Mouse (Mus musculus) midbrain, embryonic 11.5 days (tissue): ENCODE data around the gene Brca2. TPM values are rescaled to one million over a fixed set of nuclear protein-coding genes. Genes with fewer than 3 reads are reported as not detected.

Source experiments
- ATAC-seq: fragments of 200-750 bp; cut with Nextera tagmentation; 2 replicates; pipeline ENCODE4 v1.8.0; 2017; ENCODE audit warnings: moderate TSS enrichment, moderate library complexity; ENCODE audit not compliant: low FRiP score
- DNase-seq: peaks from one replicate; pipeline ENCODE4 v3.0.0; 2015; ENCODE audit warnings: low spot score; ENCODE audit errors: missing footprints
- H3K27ac ChIP-seq: fragments of 300-500 bp; sonication (generic); 2 replicates; pipeline ENCODE4 v1.5.1; 2014; ENCODE audit warnings: low read depth, low read length
- H3K27me3 ChIP-seq: fragments of 300-500 bp; sonication (generic); 2 replicates; pipeline ENCODE4 v1.6.1; 2014; ENCODE audit warnings: mild to moderate bottlenecking, low read length, moderate library complexity, mixed read lengths; ENCODE audit not compliant: control insufficient read depth, insufficient read depth
- H3K36me3 ChIP-seq: fragments of 300-500 bp; sonication (generic); 2 replicates; pipeline ENCODE4 v1.6.1; 2014; ENCODE audit warnings: mild to moderate bottlenecking, low read length, moderate library complexity, mixed read lengths; ENCODE audit not compliant: control insufficient read depth, insufficient read depth
- H3K4me1 ChIP-seq: fragments of 300-500 bp; sonication (generic); 2 replicates; pipeline ENCODE4 v1.6.1; 2014; ENCODE audit warnings: low read length; ENCODE audit not compliant: control insufficient read depth, insufficient read depth
- H3K4me2 ChIP-seq: fragments of 300-500 bp; sonication (generic); 2 replicates; pipeline ENCODE4 v1.6.1; 2014; ENCODE audit warnings: mild to moderate bottlenecking, moderate library complexity
- H3K4me3 ChIP-seq: fragments of 300-500 bp; sonication (generic); 2 replicates; pipeline ENCODE4 v1.5.1; 2014; ENCODE audit warnings: low read depth, low read length
- H3K9ac ChIP-seq: fragments of 300-500 bp; sonication (generic); 2 replicates; pipeline ENCODE4 v1.6.1; 2014; ENCODE audit warnings: low read length
- H3K9me3 ChIP-seq: fragments of 300-500 bp; sonication (generic); 2 replicates; pipeline ENCODE4 v1.6.1; 2016; ENCODE audit warnings: low read length; ENCODE audit not compliant: control insufficient read depth
- WGBS: fragments of 180-500 bp; shearing (Covaris S2); extraction: QIAGEN DNeasy Blood & Tissue Kit; methylation state at CpG from one replicate; pipeline ENCODE4 v1.1.7; 2014; 5-methylcytosine and 5-hydroxymethylcytosine counted together
- polyA plus RNA-seq: library from polyadenylated mRNA; unstranded; fragments of >200 nt; fragmentation: Nextera tagmentation; extraction: Ambion mirVana; gene quantifications from 2 replicates; pipeline ENCODE4 v1.2.1, GENCODE M21; 2014

The Brca2 gene
- polyA plus RNA-seq, 1 experiment from 2014 or later, result 21.5 TPM

DNA sequence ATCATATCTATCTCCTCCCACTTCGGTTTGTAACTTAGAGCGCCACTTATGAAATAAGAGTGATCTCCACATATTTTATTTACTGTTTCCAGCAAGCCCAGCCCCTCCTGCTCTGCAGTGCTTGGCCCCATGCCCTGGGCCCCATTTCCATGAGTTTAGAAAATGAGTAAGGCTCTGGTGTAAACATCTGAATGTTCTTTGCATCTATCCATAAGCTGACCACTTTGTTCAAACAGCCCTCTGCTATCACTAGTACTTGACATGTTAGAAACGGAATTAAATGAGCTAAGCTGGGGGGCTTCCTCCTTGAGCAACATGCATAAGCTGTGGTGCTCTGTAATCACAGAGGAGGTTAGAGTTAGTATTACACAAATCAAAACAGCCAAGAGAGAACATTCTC lies 52.0 kb downstream of the Brca2 start:
- DNase-seq (no peak), ATAC-seq (no peak)
- Histone ChIP-seq H3K4me1 (no peaks in the 10 kb centered on the region), H3K27ac (no peak overlapping the region), H3K9ac (no peak overlapping the region), H3K9me3 (no peaks in the 10 kb centered on the region), H3K4me3 (no peak overlapping the region), H3K27me3 (no peaks in the 10 kb centered on the region), H3K36me3 (no peaks in the 10 kb centered on the region), H3K4me2 (no peak overlapping the region)
- 96% methylated on average over 3 of the region's 3 CpGs for WGBS

DNA sequence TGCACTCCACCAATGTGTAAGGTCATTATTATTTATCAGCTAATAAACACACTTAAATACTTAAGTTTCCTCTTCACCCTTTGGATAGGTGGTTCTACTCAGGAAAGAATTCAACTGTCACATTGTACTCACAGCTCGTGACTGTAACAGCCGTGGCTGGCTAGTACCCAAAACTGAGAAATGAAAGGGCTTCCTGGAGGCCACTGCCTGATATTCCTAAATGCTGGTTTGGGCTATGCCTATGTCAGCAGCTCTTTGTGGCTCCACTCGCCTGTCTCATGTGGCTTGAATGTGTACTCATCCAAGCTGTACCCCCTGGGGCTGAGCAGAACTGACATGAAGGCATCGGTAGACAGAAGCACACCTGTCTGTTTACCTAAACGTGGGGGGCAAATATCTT lies 52.5 kb downstream of the Brca2 start:
- Histone ChIP-seq H3K4me2 (no peak overlapping the region), H3K4me1 (no peaks in the 10 kb centered on the region), H3K36me3 (no peaks in the 10 kb centered on the region), H3K9me3 (no peaks in the 10 kb centered on the region), H3K9ac (no peak overlapping the region), H3K4me3 (no peak overlapping the region), H3K27me3 (no peaks in the 10 kb centered on the region), H3K27ac (no peak overlapping the region)
- DNase-seq (no peak), ATAC-seq (no peak)
- 78% methylated on average over 5 of the region's 5 CpGs for WGBS

DNA sequence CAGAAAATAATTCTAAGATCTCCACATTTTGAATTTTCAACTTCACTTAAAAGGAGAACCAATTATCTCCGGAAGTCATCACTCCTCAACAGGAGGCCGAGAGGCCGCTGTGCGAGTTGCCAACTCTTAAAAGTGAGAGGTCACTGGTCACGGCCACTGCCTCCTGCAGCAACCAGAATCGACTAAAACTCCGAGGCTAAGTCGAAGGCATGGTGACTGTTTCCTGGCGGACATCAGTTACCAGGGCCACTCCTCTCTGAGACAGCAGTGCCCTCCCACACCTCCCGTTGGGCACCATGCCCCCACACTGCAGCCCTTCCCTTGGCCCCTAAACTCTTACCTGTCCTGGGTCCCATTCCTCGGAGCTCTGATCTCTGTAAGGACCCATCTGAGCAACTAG lies 54.4 kb downstream of the Brca2 start:
- Histone ChIP-seq H3K9ac (no peak overlapping the region), H3K36me3 (no peaks in the 10 kb centered on the region), H3K4me2 (no peak overlapping the region), H3K27me3 (no peaks in the 10 kb centered on the region), H3K4me1 (no peaks in the 10 kb centered on the region), H3K27ac (no peak overlapping the region), H3K4me3 (no peak overlapping the region), H3K9me3 (no peaks in the 10 kb centered on the region)
- 82% methylated on average over 11 of the region's 11 CpGs for WGBS
- ATAC-seq (no peak), DNase-seq (no peak)

DNA sequence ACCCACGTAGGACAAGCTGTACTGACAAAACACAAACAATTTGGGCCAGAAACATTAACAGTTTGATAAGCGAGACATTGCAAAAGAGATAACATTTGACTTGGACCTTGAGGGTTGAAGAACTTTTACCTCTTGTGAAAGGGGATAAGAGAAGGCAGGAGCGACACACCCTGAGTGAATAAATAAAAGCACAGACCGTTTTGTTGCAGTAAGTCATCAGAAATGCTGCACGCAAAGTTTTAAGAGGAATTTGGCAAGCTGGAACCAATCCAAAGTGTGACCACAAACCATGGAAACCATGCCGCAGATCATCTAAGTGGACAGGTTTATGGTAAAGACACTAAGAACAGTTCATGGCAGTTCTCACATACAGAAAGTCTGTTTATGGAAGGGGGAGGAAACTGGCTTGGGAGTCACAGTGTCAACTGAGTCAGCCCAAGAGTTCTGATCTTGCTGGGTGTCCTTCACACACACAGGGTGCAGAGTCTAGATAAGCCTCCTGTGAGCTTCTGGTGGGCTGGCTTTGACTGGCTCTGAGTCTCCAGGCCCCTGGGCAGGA lies 56.3 kb downstream of the Brca2 start:
- ATAC-seq, result no peak
- 93% methylated on average over 6 of the region's 6 CpGs for WGBS

DNA sequence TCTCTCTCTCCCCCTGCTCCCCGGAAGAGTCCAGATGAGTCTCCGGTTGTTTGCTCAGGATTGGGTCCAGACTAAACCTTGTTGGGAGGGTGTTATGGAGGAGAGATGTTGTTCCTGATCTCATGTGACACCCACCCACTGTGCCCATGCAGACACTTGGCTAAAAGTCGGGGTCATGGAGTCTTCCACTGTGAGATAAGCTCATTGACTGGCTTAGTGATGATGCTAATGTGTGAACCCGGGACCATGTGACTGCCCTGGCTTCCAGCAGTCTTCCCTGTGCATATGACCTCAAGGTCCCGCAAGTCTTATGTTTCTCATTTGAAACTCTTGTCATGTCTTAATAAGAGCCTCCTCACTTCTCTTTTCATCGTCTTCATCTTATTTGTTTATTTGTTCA lies 58.8 kb downstream of the Brca2 start:
- ATAC-seq (peak; percentile 33; the same call in 1 of the 2 replicates), DNase-seq (no peak)

More for the DNA sequence above, 56.3 kb downstream of the Brca2 start:
- no peak overlapping the region for H3K27ac ChIP-seq
- no peak overlapping the region for H3K4me2 ChIP-seq
- no peaks in the 10 kb centered on the region for H3K9me3 ChIP-seq
- H3K9ac ChIP-seq, result no peak overlapping the region
- no peaks in the 10 kb centered on the region for H3K27me3 ChIP-seq
- DNase-seq, result no peak
- H3K36me3 ChIP-seq, result no peaks in the 10 kb centered on the region
- H3K4me3 ChIP-seq, result no peak overlapping the region
- no peaks in the 10 kb centered on the region for H3K4me1 ChIP-seq

DNA sequence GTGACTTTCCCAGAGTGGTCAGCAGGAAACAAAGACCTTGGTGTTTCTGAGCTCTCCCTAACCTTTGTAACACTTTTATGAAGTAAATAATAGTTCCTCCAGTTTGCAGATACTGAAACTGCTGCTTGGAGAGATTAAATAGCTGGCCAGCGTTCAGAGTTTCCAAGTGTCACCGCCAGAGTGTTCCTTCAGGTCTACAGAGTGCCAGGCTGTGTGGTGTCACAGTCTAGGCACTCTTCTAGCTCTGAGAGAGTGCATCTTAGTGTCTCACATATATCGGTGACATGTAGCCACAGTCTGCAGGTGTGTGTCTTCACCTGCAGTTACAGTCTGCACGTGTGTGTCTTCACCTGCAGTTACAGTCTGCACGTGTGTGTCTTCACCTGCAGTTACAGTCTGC lies 60.8 kb downstream of the Brca2 start:
- H3K4me2 ChIP-seq, result no peak overlapping the region
- 87% methylated on average over 5 of the region's 5 CpGs for WGBS
- no peaks in the 10 kb centered on the region for H3K4me1 ChIP-seq
- no peak for ATAC-seq
- H3K9ac ChIP-seq, result no peak overlapping the region
- no peaks in the 10 kb centered on the region for H3K36me3 ChIP-seq
- H3K27ac ChIP-seq, result no peak overlapping the region
- DNase-seq, result peak; percentile 28
- no peak overlapping the region for H3K4me3 ChIP-seq
- H3K9me3 ChIP-seq, result no peaks in the 10 kb centered on the region
- no peaks in the 10 kb centered on the region for H3K27me3 ChIP-seq

More for the DNA sequence above, 58.8 kb downstream of the Brca2 start:
- Histone ChIP-seq H3K4me3 (no peak overlapping the region), H3K27me3 (no peaks in the 10 kb centered on the region), H3K4me2 (no peak overlapping the region), H3K9me3 (no peaks in the 10 kb centered on the region), H3K9ac (no peak overlapping the region), H3K27ac (no peak overlapping the region), H3K36me3 (no peaks in the 10 kb centered on the region), H3K4me1 (no peaks in the 10 kb centered on the region)
- 49% methylated on average over 6 of the region's 6 CpGs for WGBS

DNA sequence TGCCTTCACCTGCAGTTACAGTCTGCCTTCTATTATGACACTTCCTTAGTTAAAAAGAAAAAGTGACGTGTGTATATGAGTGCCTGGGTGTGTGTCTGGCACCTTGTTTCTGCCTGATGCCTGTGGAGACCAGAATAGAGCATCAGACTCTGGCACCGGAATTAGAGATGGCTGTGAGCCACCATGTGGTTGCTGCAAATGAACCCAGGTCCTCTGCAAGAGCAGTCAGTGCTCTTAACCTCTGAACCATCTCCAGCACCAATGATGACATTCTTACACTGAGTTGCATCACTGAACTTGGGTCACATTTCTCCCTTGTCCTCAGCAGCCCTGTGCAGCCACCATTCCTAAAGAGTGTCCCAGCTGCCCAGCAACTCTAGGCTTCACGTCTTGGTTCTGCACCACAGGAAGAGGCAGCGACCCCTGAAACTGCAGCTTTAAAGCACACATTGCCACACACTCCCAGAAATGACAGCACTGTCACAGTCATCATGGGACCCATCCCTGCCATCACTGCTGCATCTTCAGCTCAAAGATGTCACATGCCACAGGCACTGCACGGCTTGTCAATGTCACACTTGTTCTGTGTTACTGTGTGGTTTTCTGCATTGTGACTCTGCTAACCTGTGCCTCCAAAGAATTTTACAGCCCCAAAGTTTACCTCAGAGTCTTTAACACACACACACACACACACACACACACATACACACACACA lies 61.3 kb downstream of the Brca2 start:
- no peaks in the 10 kb centered on the region for H3K4me1 ChIP-seq
- H3K27me3 ChIP-seq, result no peaks in the 10 kb centered on the region
- 65% methylated on average over 5 of the region's 5 CpGs for WGBS
- no peak for ATAC-seq
- H3K4me2 ChIP-seq, result no peak overlapping the region
- no peak overlapping the region for H3K27ac ChIP-seq
- H3K9me3 ChIP-seq, result no peaks in the 10 kb centered on the region
- peak; percentile 51 for DNase-seq
- H3K4me3 ChIP-seq, result no peak overlapping the region
- H3K36me3 ChIP-seq, result no peaks in the 10 kb centered on the region
- no peak overlapping the region for H3K9ac ChIP-seq

DNA sequence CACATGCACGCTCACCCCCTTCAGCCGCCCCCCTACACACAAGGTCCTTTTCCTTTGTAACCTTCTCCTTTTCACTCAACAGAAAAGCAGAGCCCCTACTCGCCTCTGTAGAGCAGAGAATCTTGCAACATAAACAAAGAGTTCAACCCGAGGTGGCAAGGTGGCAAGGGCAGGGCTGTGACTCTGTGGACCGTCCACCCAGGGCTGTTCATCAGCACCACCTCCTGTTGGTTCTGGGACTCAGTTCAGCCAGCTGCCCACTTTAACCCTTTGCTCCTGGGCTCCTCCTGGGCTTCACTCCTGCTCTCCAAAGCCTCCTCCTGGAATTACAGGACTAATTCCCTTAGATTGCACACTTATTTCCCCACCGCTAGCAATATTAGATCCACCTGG lies 61.9 kb downstream of the Brca2 start:
- DNase-seq, result no peak
- Histone ChIP-seq H3K36me3 (no peaks in the 10 kb centered on the region), H3K4me3 (no peak overlapping the region), H3K27ac (no peak overlapping the region), H3K9ac (no peak overlapping the region), H3K27me3 (no peaks in the 10 kb centered on the region), H3K4me1 (no peaks in the 10 kb centered on the region), H3K4me2 (no peak overlapping the region), H3K9me3 (no peaks in the 10 kb centered on the region)
- no peak for ATAC-seq
- WGBS, result 60% methylated on average over 6 of the region's 6 CpGs

DNA sequence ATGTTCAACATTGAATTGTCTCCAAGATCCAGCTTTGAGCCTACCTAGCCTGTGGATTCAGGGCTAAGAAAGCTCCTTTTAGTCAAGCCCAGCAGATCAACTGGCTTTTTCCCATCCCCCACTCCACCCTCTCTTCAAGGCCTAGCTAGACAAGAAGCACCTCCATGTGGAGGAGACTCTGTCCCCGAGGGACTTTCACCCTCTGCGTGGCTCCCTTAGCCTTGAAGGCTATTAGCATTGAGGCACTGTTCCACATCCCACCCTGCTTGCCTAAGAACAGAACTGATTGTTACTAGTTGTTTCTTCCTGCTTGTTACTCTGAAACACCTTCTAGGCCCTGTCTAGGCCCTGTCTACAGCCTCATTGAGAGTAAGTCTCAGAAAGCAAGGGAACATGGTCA lies 67.5 kb downstream of the Brca2 start:
- no peaks in the 10 kb centered on the region for H3K9me3 ChIP-seq
- peaks cover 23% of the 10 kb centered on the region for H3K27me3 ChIP-seq
- peaks cover 5% of the 10 kb centered on the region; the same call in 1 of the 2 replicates for H3K4me1 ChIP-seq
- no peak overlapping the region for H3K9ac ChIP-seq
- H3K4me2 ChIP-seq, result no peak overlapping the region
- ATAC-seq (no peak), DNase-seq (peak; percentile 39)
- no peaks in the 10 kb centered on the region for H3K36me3 ChIP-seq
- H3K27ac ChIP-seq, result no peak overlapping the region
- no peak overlapping the region for H3K4me3 ChIP-seq
- WGBS, result 78% methylated on average over 2 of the region's 2 CpGs
